ENCODE assay signal across 7 mouse cellular contexts in the genomic region with DNA sequence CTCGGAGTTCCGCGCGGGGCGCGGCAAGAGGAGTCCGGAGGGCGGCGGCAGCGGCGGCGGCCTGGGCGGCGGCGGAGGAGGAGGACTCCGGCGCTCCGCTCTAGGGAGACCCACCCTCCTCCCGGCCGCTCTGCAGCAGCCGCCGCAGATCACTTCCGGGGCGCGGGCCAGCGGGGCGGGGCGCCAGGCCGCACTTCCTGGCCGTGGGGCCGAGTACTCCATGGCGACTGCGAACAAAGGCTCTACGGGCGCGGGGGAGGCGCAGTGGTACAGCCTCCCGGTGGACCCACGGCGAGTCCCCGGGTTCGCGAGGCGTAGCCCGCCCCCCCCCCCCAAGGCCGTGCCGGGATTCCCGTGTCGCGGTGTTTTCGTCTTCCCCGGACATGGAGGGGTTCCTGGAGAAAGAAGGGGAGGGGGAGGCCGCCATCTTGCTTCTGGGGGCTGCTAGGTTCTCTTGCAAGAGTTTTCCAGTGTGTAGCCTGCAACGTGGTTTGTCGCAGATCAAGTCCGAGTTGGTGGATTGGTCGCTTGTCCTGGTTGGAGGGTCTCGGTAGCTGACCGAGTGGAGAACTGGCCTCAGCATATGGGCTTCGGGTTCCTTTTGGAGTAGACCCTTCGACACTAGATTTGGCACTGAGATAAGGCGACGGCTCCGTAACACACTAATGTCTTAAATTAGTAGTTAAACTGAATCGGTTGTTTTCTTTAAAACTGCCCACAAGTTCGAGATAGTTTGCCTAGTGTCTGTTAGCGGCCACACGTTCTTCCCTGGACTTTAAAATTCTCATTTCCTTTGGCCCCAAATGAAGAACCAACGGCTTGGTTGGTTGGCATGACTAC. TPM values are rescaled to one million over a fixed set of nuclear protein-coding genes. Genes with fewer than 3 reads are reported as not detected.
DNase-seq lines count a peak whose midpoint lies in the region; ATAC-seq lines count a peak whose summit lies in the region.

TSS of gene Rala (minus strand) at position 162 of the 840 bp plus-strand sequence.

- peak; percentile 100 for ATAC-seq in intestine, embryonic 15.5 days

- WGBS in intestine, embryonic 15.5 days: 8% methylated on average over 62 of the region's 69 CpGs
- 10% methylated on average over 69 of the region's 69 CpGs for WGBS in midbrain, embryonic 10.5 days

- intact Hi-C loops in left cerebral cortex, postnatal 25 days (cut with DNase I): loop anchor here (5.0 kb wide), 2 partner anchors 48 to 137 kb away; partner anchors contain the start of genes Cdk13 and Yae1d1

- peak within 1 kb of the TSS; percentile 90 for H3K27ac ChIP-seq in intestine, embryonic 15.5 days
- H3K27ac ChIP-seq in midbrain, embryonic 10.5 days (replicated peaks): peak within 1 kb of the TSS; percentile 99

- H3K27me3 ChIP-seq in intestine, embryonic 15.5 days (replicated peaks): no peaks in the 10 kb centered on the region
- H3K27me3 ChIP-seq in midbrain, embryonic 10.5 days (ENCODE audit: low read depth, poor library complexity, severe bottlenecking): 0 out of 2 replicates have a peak, but pooled peaks cover 3% of the 10 kb centered on the region

- peaks cover 5% of the 10 kb centered on the region; the same call in 1 of the 2 replicates for H3K4me1 ChIP-seq in intestine, embryonic 15.5 days (replicated peaks)
- H3K4me1 ChIP-seq in midbrain, embryonic 10.5 days: peaks cover 20% of the 10 kb centered on the region

- H3K36me3 ChIP-seq in intestine, embryonic 15.5 days: no peaks in the 10 kb centered on the region
- peaks cover 14% of the 10 kb centered on the region for H3K36me3 ChIP-seq in midbrain, embryonic 10.5 days

- no peaks in the 10 kb centered on the region for H3K9me3 ChIP-seq in intestine, embryonic 15.5 days
- no peaks in the 10 kb centered on the region for H3K9me3 ChIP-seq in midbrain, embryonic 10.5 days (replicated peaks)

- peak within 1 kb of the TSS; percentile 95 for H3K4me3 ChIP-seq in intestine, embryonic 15.5 days (replicated peaks)
- H3K4me3 ChIP-seq in midbrain, embryonic 10.5 days: peak within 1 kb of the TSS; percentile 93

- H3K9ac ChIP-seq in intestine, embryonic 15.5 days: peak within 1 kb of the TSS; percentile 84

- peak; percentile 96 to 98 for DNase-seq in adrenal gland, adult (ENCODE audit: inconsistent age in 2 of 2, low spot score in 1 of 2)
- peak; percentile 88 for DNase-seq in embryo, embryonic 10.5 days (ENCODE audit: low spot score)
- DNase-seq in gastrocnemius, postnatal 25 days: peak; percentile 93
- DNase-seq in left cerebral cortex, postnatal 25 days (ENCODE audit: low spot score in 2 of 2): peak; percentile 94
- DNase-seq in midbrain, embryonic 10.5 days (ENCODE audit: low spot score): peak; percentile 94
- DNase-seq in right cerebral cortex, postnatal 4 days: peak; percentile 96

- peak within 1 kb of the TSS; percentile 72 for H3K4me2 ChIP-seq in intestine, embryonic 15.5 days (replicated peaks)

RNA-seq across cellular contexts. Expression of gene Rala, which starts in this region (rescaled TPM):
- 10 to 100 TPM; 19.3 to 25.6 TPM for total RNA-seq in gastrocnemius, postnatal 25 days (2021)
- 96.8 and 108 TPM in 2 replicates for polyA plus RNA-seq in intestine, embryonic 15.5 days (2015; fragmentation: Nextera tagmentation; extraction: Ambion mirVana)
- 10 to 100 TPM; 67.6 to 68.1 TPM for total RNA-seq in left cerebral cortex, postnatal 25 days (2021)
- polyA plus RNA-seq in midbrain, embryonic 10.5 days (2016; fragmentation: Nextera tagmentation; extraction: Ambion mirVana): 116 and 120 TPM in 2 replicates

Comparison
In these comparisons a context has a peak if more than half of its experiments do, and no peak if none do; other contexts are left out.
1. Peak in every context shown above with its lines: DNase-seq, ATAC-seq, H3K4me3 ChIP-seq and H3K27ac ChIP-seq.